Mouse (Mus musculus) urinary bladder, adult 18-20 months (tissue): ENCODE data around the gene Rpp40.
A peak's percentile ranks its signal among the peaks of the same experiment; 100 is the strongest.

Experiments
- DNase-seq, 2 experiments: peaks; one replicate each; pipeline ENCODE4 v3.0.0; 2022; ENCODE audit warnings: low spot score in 2 of 2, mixed read lengths in 2 of 2

The Rpp40 gene

DNA sequence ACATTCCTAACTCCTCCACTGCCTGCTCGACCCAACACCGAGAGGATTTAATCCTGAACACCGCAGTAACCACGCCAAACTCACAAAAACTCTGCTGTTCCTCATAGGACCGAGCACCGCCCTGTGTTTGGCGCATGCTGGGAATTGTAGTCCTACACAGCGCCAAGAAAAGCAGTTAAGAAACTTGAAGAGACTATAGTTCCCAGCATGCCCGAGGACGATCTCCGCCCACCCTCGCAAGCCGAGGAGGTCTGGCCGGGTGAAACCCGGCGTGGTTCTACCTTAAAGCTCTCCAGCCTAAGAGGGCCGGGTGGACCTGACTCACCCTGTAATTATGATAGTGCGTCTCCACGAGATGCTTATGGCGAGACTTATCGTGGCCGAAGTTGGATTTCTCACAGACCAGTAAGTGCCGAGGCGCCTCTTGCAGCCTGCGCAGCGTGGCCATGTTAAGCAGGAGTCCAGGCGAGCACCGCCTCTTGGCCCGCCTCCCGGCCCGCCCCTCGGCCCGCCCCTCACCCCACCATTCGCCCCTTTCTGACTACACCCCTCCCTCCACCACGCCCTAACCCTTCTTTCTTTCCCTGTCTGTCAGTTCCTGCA, at the start of gene Rpp40:
TSS of gene Rpp40 (minus strand) at position 481 of the 603 bp plus-strand sequence.
- DNase-seq = peak; percentile 85 to 91

- DNase-seq = no peak
These were observed 43.8 kb upstream of the Rpp40 start for GRCm38 (mm10) chr13:35949814-35950455.

DNA sequence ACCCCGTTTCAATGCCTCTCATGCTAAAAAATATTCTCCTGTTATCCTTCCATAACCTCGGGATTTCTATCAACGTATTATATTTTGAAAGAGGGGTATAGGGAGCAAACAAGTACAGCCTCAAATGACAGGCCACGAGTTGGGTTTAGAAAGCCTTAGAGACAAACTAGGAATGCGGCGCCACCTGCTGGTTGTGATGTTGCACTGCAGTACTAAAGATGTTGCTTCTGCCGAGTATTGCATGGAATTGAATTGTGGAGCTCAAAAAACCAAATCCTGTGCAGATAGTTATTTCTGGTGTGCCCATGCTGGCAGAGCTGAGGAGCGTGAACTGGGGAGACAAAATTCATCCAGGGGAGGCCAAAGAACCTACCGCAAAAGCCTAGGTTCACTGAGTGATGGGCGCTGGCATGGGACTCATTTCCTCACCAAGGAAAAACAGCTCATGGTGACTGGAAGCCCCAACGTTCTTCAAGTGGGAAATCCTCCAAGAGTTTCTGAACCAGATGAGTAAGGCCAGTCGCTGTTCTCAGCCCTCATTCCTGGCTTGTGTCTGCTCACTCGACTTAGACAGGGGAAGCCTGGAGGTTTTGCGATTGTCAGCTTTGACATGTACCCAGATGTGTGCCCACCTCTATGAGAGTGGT, 41.3 kb upstream of the Rpp40 start:
- DNase-seq = peak; percentile 42 to 51

GRCm38 (mm10) chr13:35946659-35947353, 40.6 kb upstream of the Rpp40 start:
- no peak for DNase-seq

- no peak for DNase-seq
These were observed 34.8 kb upstream of the Rpp40 start for GRCm38 (mm10) chr13:35940934-35941333.

DNA sequence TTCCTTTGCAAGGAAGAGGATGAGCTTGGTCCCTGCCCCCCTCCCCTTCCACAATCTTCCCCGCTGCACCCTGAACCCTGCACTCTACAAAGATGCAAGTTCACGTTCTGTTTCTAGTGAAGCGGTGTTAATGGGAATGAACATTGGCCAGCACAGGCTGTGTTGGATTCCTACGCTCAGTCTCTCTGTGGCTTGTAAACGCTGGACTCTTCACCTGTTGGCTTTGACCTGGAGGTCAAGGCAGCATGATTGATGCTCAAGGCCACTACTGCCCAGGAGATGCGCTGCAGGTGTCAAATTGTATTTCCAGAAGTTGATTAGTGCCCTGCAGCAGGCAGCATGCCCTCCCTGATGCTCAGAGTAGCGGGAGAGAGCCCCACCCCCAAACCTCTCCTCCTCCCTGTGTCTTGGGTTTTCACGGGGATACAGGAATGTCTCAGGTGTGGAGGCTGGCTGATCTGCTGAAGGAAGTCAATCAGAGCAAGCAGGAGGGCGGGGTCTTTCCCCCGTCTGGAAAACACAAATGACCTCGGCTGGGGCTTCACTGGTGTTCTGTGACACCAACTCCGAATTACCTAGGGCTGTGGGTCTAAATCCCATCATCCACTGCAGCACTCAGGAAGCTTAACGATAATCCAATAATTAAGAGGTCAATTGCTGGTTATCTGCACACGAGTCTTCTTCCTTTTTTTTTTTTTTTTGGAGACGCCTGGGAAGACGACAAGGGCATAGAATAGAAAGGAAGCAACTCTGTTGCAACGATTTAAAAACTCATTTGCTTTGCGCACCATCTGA, 33.9 kb upstream of the Rpp40 start:
- DNase-seq = no peak

DNA sequence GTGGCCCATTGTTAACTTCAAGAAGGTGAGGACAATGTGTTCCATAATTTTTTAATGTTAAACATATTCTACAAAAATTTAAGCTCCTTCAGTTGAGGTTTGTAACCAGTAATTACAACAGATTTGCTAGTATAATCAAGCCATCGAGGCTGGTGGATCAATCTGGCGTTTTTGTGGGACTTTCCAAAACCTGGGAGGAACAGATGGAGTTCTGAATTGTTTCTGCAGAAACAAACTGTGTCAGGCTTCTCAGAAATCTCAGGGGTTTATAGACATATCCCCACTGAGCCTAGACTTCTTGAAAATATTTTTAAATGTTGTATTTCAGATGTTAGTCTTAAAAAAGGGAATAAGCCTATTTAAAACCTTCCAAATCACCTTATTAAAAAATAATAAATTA, 31.8 kb upstream of the Rpp40 start:
- DNase-seq = no peak

DNA sequence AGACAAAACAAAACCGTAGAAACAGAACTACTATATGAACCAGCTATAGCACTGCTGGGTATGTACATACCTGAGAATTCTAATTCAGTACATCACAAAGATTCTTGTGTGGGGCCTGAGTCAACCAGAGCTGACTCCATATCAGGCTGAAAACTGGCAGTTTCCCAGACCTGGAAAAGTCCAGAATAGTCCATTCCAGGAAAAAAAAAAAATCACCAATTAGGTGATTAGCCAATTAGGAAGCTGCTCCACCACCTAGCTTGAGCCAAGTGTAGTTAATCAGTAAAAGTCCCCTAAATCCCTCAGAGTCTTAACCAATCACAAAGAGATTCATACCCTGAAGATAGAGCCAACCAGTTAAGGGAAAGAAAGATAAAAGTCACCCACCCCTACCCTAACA, 5.3 kb upstream of the Rpp40 start:
- DNase-seq = no peak

DNA sequence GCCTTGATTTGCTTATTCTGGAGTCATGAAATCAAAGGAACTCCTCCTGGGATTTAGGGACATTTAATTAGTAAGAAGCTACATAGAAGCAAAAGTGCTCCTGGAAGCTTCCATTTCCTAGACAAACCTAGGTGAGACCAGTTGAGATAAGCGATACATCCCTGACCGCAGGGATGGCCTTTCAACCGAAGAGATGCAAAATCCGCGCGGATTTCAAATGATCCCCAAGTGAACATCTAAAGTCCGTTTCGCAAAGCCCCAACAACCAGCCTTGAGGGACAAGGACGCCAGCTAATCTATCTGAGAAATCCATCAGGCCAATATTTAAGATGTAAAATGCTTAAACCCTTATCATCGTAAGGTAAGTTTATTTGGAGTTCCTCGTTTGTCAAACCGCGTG, 781 bp downstream of the Rpp40 start:
- DNase-seq = no peak

DNA sequence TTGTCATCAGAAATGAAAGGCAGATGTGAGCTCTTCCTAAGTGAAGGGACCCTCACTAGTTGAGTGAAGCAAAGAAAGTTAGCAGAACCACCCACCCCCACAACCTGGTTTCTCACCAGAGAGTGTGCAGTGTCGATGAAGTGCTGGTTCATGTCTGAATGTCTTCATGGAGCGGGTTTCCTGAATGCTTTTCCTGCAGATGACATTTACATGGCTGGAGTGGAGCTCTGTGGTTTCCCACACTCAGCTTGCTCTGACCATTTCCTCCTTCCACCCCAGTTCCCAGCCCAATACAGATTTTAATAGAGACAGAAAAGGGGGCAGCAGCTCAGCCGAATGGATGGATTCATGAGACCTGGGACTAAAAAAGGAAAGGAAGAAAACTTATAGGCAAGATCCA, 13.3 kb downstream of the Rpp40 start:
- no peak for DNase-seq

DNA sequence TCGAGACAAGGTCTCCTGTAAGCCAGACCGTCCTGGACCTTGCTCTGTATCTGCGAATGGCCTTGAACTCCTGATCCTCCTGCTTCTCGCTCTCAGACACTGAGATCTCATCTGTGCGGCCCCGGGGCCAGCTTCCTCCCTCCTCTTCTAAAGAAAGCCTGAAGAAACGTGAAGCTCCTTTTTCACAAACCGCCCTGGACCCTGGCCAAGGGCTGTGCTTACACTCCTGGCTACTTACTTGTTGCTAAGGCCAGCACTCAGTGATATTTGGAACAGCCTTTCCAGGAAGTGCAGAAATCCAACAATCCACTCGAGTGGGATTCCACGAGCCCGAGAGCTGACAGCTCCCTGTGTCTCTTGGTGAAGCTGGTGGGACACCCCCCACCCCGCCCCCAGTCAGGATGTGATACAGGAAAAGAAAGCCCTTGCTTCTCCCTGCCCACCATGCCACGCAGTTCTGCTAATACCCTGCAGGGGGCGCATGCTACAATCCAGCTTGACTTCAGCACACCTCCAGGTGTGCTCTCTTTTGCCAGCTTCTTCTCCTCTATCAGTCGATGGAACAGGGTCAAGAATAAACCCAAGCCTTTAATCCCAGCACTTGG, 19.9 kb downstream of the Rpp40 start:
- DNase-seq = peak in 1 of 2 experiments; percentile 26

DNA sequence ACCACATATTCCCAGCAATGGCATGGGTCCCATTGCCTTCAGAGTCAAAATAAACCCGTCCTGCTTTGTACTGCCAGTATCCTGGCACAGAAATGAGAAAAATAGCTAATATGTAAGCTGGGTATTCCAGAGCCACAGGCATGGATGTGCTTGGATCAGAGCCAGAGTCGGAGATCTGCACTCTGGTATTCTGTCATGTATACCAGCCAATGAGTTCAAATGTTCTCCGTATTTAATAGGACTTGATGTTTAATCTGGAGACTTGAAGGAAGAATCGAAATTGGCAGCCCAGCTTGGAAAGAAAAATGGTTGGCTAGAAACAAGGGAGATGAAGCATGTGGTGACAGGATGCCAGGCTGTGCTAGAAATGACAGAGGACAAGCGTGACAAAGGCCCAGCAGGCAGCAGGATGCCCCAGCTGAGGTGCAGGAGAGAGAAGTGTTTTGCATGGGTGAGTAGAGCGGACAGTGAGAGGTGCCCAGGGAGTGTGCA, 25.6 kb downstream of the Rpp40 start:
- DNase-seq = no peak

DNA sequence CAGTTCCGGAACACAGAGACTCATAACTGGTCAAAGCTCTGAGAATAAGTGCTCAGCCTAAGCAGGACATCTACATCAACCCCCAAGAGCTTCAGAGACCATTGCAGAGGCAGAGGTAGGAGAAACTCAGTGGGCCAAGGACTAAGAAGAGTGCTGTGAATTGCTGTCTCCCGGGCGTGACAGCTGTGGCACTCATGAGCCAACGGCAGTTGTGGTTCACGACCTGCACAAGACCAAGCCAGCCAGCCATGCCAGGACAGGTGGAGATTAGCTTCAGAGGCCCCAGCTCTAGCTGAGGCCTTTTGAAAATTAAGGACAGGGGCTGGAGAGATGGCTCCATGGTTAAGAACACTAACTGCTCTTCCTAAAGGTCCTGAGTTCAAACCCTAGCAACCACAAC, 26.6 kb downstream of the Rpp40 start:
- DNase-seq = no peak

DNA sequence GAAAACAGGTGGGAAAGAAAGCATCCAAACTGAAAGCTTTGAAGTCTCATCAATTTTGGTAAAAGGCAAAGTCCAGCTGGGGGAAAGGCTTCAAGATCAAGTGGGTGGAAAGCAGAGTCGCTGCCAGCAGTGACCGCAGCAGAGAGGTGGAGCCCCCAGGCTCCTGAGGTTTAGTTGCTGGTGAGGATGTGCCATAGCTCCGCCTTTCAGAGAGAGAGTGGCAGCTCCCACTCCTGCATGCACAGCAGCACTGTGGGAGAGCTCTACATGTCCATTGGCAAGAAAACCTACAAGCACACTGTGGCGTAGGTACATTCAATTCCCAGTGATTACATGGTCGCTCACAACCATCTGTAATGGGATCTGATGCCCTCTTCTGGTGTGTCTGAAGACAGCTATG, 27.1 kb downstream of the Rpp40 start:
- no peak for DNase-seq

GRCm38 (mm10) chr13:35878282-35878681, 27.9 kb downstream of the Rpp40 start:
- DNase-seq = no peak

- DNase-seq = no peak
These were observed 30.8 kb downstream of the Rpp40 start for GRCm38 (mm10) chr13:35875396-35875795.

DNA sequence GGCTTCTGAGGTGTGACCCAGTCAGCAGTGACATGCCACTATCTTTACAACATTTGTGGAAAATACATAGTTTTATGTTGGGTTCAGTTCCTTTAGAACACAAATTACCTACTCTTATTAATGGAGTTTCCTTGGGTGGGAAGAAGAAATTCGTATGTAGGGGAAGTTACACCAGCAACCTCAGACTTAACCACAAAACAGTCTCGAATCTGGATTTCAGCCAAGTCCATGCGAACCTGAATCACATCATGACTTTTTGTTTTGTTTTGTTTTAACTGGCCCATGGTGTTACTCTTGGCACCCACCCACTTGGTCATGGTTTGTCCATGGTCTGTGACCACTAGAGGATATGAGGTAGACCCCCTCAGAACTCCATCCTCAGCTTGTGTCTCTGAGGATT, 35.1 kb downstream of the Rpp40 start:
- no peak for DNase-seq

DNA sequence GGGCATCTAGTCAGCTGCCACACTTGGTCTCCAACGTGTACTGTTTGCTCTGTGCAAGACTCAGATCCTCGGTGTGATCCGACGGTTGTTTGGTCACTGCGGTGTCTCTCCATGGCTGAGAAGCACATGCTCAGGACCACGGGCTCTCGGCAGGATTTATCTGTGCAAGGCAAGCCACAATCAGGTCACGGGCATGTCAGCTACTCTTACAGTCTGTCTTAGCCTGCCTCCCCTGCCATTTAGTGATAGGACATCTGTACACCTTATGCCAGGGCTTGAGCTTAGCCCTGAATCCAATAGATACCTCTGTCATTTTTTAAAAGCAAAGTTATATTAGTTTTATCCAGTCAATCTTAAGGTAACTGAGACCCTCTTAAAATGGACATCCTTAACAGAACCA, 35.5 kb downstream of the Rpp40 start:
- DNase-seq = no peak

- no peak for DNase-seq
These were observed 45.2 kb downstream of the Rpp40 start for GRCm38 (mm10) chr13:35860916-35861315.

GRCm38 (mm10) chr13:35857486-35857885, 48.7 kb downstream of the Rpp40 start:
- no peak for DNase-seq

DNA sequence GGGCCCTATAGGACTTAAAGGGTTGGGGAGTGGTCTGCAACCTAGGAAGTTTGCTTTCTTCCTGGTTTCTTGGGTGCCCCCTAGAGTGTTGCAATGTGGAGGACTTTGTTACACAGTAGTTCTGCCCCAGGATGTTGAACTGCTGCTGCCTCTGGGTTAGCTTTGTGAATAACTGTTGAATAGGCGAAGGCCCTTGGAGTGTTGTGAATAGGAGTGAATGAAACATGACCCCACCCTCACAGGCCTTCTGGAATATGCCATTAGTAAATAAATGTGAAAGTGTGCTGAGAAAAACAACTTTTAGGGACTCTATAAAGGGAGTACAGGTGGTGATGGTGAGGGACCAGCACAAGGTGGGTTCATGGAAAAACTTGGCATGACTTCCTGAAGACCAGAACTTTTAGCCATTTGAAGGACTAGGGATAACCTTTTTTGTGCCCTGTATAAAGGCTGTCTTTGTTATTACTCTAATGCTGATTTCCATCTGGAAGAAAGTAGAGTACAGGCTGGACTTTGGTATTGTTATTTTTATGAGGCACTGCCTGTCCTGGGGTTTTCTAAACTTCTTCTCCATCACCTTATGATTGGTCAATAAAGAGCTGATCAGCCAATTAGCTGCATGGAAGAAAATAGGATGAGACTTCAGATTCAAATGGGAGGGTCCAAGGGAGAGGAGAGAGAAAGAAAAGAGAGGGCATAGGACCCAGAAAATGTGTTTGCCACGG, 53.1 kb downstream of the Rpp40 start:
- DNase-seq = no peak
